Mouse (Mus musculus) bone marrow, adult 2 months (tissue): ENCODE results near the gene Serpina16.

Experiments
- CTCF ChIP-seq: fragments of 200-500 bp; IDR thresholded peaks from 2 replicates; pipeline ENCODE4 v1.5.1; 2011; ENCODE audit warnings: low read length, control low read depth; ENCODE audit not compliant: control insufficient read depth, insufficient read depth
- POLR2A ChIP-seq: fragments of 200-500 bp; IDR thresholded peaks from 2 replicates; pipeline ENCODE4 v1.6.1; 2011; ENCODE audit warnings: low read depth, mild to moderate bottlenecking, control low read depth, low read length, borderline replicate concordance; ENCODE audit not compliant: control insufficient read depth

GRCm38 (mm10) chr12:103683775-103684174, 7.8 kb upstream of the Serpina16 start:
- TF ChIP-seq CTCF (no peak), POLR2A (no peak)
